Mouse (Mus musculus): ENCODE results near the gene Slc44a2. TPM values are rescaled to one million over a fixed set of nuclear protein-coding genes. Genes with fewer than 3 reads are reported as not detected.
A peak's percentile ranks its signal among the peaks of the same experiment; 100 is the strongest.

Gene Slc44a2
- total RNA-seq, 2 experiments from 2014 or later: 44.7 to 48.0 TPM

DNA sequence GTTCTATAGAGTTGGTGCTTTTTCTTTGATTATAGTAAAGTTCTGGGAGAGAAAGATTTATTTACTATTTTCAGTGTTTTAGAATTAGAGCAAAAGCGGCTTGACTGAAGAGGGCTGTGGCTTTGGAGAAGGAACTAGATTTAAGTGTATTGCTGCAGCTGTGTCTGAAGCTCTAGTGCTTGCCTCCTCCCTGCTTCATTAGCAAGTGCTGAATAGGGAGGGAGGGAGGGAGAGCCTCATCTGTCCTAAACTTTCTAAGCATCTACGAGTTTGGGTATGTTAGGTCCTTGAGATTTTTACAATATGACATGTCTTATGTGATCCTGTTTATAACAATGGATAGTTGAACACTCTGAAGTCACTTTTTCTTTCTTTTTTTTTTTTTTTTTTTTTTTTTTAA, 50.4 kb downstream of the Slc44a2 start:
- DNase-seq (ENCODE audit: low spot score in 2 of 2): no peak

DNA sequence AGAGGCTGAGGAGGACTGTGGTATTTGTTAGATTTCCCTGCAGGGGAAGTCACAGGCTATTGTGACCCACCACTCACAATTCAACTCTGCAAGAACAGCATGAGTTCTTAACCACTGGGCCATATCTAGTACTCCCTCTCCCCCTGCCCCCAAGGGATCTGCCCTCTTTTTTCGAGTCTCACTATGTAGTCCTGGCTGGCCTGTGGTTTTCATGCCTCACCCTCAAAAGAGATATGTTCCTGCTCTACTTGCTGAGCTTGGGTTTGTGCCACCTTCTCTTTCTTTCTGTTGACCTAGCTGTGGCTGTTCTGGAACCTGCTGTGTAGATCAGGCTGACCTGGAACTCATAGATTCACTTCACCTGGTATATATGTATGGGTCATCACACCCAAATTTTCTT, 52.0 kb downstream of the Slc44a2 start:
- DNase-seq (ENCODE audit: low spot score in 2 of 2): no peak

DNA sequence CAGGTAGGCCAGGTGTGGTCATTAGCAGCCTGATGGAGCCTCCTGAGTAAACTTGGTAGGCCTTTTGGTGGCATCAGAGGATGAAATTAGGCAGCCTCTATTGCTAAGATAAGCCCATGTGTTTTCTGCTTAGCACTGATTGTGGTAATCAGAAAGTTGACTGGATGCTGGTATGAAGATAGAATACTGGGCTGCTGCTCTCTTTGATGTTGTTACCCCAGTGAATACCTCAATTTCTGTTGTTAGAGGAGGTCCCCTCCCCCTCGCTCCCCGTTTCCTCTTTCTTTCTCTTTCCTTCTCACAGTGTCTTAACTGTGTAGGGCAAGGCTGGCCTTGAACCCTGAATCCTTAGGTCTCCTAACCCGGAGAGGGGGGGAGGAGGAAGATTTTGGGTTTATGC, 58.7 kb downstream of the Slc44a2 start:
- no peak for DNase-seq (ENCODE audit: low spot score in 2 of 2)

DNA sequence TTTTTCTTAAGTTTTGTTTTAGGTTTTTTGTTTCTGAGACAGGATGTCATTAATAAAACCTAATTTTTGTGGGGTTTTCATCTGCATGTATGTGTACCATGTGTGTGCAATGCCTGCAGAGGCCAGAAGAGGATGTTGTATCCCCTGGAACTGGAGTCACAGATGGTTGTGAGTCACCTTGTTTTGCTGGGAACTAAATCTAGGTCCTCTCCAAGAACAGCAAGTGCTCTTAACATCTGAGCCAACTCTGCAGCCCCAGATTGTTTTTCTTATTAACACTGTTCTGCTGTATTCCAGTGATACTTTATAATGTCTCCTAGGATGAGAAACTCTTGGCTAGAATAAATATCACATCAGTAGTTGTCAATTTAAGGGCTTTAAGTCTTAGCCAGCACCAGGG, 60.4 kb downstream of the Slc44a2 start:
- peak in 1 of 2 experiments; percentile 60 for DNase-seq (ENCODE audit: low spot score in 2 of 2)

DNA sequence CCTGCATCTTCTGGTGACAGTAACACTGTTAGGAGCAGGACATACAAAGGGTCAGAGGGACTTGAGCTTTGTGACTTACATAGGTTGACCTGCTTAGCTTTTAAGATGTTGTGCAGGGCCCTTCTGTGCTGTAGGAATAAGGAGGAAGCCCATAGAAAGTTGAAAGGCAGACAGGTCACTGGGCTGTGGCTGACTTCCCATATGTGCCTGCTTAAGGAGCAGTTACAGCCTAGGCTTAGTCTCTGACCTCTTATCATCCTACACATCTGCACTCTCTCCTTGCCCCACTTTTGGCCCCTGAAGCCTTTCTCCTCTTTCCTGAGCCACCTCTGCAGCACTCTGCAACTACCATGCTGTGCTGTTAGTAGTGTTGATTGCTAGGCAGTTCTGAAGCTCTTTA, 63.5 kb downstream of the Slc44a2 start:
- DNase-seq (ENCODE audit: low spot score in 2 of 2): no peak

DNA sequence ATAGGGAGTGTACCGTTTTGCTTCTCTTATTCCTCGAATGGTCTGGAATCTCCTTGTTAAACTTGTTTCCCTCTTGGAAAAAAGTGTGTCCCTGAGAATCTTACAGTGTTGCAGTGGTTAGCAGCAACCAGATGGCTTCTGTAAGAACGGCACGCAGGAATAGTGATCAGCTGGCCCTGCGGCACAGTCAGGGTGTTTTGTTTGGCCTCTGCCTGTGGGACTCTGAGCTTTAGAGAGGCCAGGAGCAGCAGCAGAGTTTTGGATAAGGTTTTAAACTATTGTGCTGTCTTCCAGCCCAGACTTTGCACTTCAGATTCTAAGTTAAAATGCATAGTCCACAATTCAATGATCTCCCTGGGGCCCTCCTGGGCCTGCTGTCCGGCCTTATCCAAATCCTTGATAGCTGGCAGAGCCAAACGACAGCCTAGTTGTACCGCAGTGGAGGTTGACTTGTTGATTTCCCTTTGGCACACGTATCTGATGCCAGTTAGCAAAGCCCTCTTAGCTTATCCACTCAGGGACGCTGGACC, 72.2 kb downstream of the Slc44a2 start:
- no peak for DNase-seq (ENCODE audit: low spot score in 2 of 2)

DNA sequence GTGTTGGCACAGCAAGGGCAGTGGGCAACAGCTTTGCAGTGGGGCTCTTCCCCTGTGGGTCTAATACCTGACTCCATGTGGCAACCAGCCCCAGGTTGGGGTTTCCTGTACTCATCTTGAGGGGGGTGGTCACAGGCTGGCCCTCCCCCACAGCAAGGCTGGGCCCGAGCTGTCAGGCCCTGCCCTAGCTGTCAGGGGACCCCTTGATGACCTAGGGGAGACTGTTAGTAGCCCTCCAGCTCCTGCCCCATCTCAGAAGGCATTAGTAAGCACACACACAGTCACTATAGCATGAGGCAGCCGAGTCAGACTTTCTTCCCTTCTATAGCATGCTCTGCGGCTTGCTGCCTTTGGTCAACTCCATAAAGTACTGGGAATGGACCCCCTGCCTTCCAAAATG, 75.2 kb downstream of the Slc44a2 start:
- no peak for DNase-seq (ENCODE audit: low spot score in 2 of 2)

DNA sequence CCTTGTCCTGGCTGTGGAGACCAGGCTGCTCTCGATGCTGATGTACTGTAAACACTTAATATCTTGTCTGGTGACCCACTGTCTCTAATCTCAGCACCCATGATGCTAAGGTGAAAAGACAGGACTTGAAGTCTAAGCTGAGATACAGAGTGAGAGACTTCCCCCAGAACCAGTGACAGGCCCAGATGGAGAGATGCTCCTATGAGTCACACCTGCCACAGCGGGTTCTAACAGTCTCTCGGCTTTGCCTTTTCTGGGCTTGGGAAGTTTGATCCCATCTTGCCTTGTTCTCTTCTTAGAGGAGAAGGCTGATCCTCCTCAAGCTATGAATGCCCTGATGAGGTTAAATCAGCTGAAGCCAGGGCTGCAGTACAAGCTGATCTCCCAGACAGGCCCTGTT, 76.7 kb downstream of the Slc44a2 start:
- DNase-seq (ENCODE audit: low spot score in 2 of 2): no peak

DNA sequence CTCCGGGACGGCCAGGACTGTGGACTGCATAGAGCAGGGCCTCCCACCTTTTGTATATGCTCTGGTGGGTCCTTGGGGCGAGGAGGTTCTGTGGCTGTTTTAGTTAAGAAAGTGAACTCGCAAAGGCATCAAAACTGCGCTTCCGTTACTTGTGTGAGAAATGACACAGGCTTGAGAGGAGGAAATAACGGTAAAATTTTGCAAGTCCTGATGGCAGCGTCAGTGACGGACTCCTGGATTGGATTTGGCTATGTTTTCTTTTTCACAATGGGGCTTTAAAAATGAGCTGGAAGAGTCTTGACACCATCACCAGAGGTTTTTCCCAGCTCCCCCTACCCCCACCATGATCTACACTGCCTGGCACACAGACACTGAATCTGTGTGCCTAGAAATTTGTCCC, 80.5 kb downstream of the Slc44a2 start:
- DNase-seq (ENCODE audit: low spot score in 2 of 2): no peak

DNA sequence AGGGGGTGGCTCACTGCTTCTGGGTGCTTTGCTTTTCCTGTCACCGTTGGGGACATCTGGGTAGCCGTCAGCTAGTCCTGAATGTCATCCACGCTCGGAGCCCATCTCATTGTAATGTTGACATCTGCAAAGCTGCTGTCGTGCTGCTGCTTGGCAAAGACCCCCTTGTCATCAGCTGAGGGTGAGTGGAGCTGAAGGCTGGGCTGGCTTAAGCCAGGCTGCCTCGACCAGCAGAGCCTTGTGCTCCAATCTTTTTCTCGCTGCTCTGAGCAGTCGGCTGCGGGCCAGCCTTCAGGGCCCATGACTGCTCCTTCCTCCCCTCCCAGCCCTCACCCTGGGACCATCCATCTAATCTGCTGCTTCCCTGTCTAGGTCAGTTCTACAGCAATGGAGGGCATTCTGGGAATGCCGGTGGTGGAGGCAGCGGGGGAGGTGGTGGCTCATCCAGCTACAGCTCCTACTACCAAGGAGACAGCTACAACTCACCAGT, 82.3 kb downstream of the Slc44a2 start:
- DNase-seq (ENCODE audit: low spot score in 2 of 2): no peak

DNA sequence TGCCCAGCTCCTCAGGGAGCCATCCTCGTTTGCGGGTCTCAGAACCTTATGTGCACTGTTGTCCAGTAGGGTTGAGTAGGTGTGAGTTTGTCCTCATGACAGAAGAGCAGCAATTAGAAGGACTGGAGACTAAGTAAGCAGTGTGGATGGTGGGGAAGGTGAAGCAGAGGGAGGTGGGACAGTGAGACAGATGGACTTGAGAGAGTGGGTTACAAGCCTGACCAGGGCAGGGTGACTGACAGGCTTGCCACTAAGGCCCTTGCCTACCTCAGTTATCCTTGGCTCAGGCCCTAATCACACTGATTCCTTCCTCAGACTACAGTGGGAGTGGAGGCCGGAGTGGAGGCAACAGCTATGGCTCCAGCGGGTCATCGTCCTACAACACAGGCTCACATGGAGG, 83.2 kb downstream of the Slc44a2 start:
- no peak for DNase-seq (ENCODE audit: low spot score in 2 of 2)

Other genes starting within 250 kb of the Slc44a2 start
- 1 to 10 TPM; 1.6 to 2.9 TPM for gene Gm49373, start 247.6 kb upstream of the Slc44a2 start, total RNA-seq (2021)
- gene Fdx1l, start 247.1 kb upstream of the Slc44a2 start, total RNA-seq (2021): 10 to 100 TPM; 54.0 to 65.5 TPM
- gene Gm38431, start 228.7 kb upstream of the Slc44a2 start, total RNA-seq (2021): 1 to 10 TPM; 2.2 to 2.7 TPM
- gene Raver1, start 228.7 kb upstream of the Slc44a2 start, total RNA-seq (2021): 10 to 100 TPM; 32.9 TPM
- gene Tyk2, start 189.5 kb upstream of the Slc44a2 start, total RNA-seq (2021): 10 to 100 TPM; 13.5 to 15.3 TPM
- 100 to 1,000 TPM; 163 TPM for gene Cdc37, start 170.7 kb upstream of the Slc44a2 start, total RNA-seq (2021)
- 10 to 100 TPM; 83.4 to 86.6 TPM for gene Pde4a, start 155.0 kb upstream of the Slc44a2 start, total RNA-seq (2021)
- 10 to 100 TPM; 58.3 to 61.5 TPM for gene Keap1, start 81.3 kb upstream of the Slc44a2 start, total RNA-seq (2021)
- 10 to 100 TPM; 13.5 to 14.5 TPM for gene S1pr5, start 72.3 kb upstream of the Slc44a2 start, total RNA-seq (2021)
- 10 to 100 TPM; 43.6 to 50.9 TPM for gene Atg4d, start 55.4 kb upstream of the Slc44a2 start, total RNA-seq (2021)
- gene Kri1, start 32.7 kb upstream of the Slc44a2 start, total RNA-seq (2021): 10 to 100 TPM; 39.7 to 46.9 TPM
- gene Cdkn2d, start 29.3 kb upstream of the Slc44a2 start, total RNA-seq (2021): 10 to 100 TPM; 53.7 to 56.7 TPM
- under 1 TPM; 0.18 to 0.30 TPM for gene Ap1m2, start 8.4 kb upstream of the Slc44a2 start, total RNA-seq (2021)
- gene Ilf3, start 47.2 kb downstream of the Slc44a2 start, total RNA-seq (2021): 100 to 1,000 TPM in 1 of 2 experiments, 10 to 100 TPM in 1; 99.2 to 101 TPM
- gene Qtrt1, start 91.1 kb downstream of the Slc44a2 start, total RNA-seq (2021): 10 to 100 TPM; 26.0 to 36.4 TPM
- gene Dnm2, start 104.2 kb downstream of the Slc44a2 start, total RNA-seq (2021): 10 to 100 TPM; 59.8 to 59.9 TPM
- gene Tmed1, start 189.6 kb downstream of the Slc44a2 start, total RNA-seq (2021): 10 to 100 TPM; 11.1 to 11.8 TPM
- gene AB124611, start 205.5 kb downstream of the Slc44a2 start, total RNA-seq (2021): not detected
- 10 to 100 TPM; 76.4 to 81.6 TPM for gene Carm1, start 226.2 kb downstream of the Slc44a2 start, total RNA-seq (2021)

Measured in layer of hippocampus, adult 18-20 months (tissue).